Mouse (Mus musculus) Patski (cell line): Measurements from ENCODE around the gene Pex7. TPM values are rescaled to one million over a fixed set of nuclear protein-coding genes. Genes with fewer than 3 reads are reported as not detected.
A peak's percentile ranks its signal among the peaks of the same experiment; 100 is the strongest.

Experiments used
- ATAC-seq: fragments of 100-300 bp; one replicate; pipeline ENCODE4 v1.8.0; 2021
- CTCF ChIA-PET: fragments of 350-600 bp; sonication (Branson Sonifier 250); formaldehyde crosslinking; loops from one replicate; lab custom pipeline; 2022; ENCODE audit warnings: inconsistent platforms; lab: Charles Lee
- POLR2A ChIA-PET: fragments of 350-600 bp; sonication (Branson Sonifier 250); formaldehyde crosslinking; loops from one replicate; lab custom pipeline; 2022; ENCODE audit warnings: antibody characterized with exemption, inconsistent platforms; lab: Charles Lee
- DNase-seq: peaks from one replicate; pipeline ENCODE4 v3.0.0-alpha.2; 2011; ENCODE audit warnings: low read depth, low spot score
- H3K27me3 ChIP-seq: fragments of 371-371 bp; one replicate; pipeline ENCODE4 v1.5.1; 2021
- CTCF ChIP-seq: fragments of 100-300 bp; IDR thresholded peaks from one replicate; pipeline ENCODE4 v1.5.1; 2021
- in situ Hi-C: fragments of 300-500 bp; cut with MboI; formaldehyde crosslinking; loops from 3 replicates; pipeline ENCODE4 v1.11.1; 2018; ENCODE audit warnings: low pct_unique_long_range_greater_than_20kb, mixed read lengths
- polyA plus RNA-seq: library from polyadenylated mRNA; unstranded; gene quantifications from one replicate; pipeline ENCODE4 v1.2.3, GENCODE M21; 2021

The Pex7 gene
- polyA plus RNA-seq, 1 experiment from 2014 or later: 43.4 TPM

DNA sequence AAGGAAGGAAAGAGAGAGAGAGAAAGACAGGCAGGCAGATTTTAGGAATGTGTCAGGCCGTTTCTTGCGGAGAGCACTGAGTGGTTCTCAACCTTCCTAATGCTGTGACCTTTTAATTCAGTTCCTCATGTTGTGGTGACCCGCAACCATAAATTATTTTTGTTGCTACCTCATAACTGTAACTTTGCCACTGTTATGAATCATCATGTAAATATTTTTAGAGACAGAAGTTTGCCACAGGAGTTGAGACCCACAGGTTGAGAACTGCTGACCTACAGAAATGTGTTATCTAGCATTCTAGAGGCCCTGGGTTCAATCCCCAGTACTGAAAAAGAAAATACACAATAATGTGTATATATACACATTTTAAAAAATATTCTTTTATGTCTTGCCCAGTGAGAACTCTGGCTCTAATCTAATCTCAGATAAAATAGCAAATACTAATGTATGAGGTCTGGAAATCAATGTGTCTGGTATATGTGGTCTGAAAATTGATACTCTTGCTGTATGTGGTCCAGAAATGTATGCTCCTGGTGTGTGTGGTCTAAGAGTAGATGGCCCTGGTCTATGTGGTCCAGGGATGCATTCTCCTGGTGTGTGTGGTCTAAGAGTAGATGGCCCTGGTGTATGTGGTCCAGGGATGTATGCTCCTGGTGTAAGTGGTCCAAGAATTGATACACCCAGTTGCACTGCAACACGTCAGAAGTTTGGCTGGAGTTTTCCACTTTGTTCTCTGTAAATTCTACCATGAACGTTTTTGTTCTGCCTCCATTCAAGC, 76.2 kb downstream of the Pex7 start:
- ChIA-PET CTCF (interaction anchor here (1.0 kb wide), 1 partner anchor 27 kb away, joined by 3 read pairs; no protein-coding TSS in a partner anchor), POLR2A (no interaction called here)
- peaks cover 41% of the 10 kb centered on the region for H3K27me3 ChIP-seq
- no peak for ATAC-seq
- in situ Hi-C loops: no loop called here
- DNase-seq: no peak
- no peak for TF ChIP-seq CTCF

DNA sequence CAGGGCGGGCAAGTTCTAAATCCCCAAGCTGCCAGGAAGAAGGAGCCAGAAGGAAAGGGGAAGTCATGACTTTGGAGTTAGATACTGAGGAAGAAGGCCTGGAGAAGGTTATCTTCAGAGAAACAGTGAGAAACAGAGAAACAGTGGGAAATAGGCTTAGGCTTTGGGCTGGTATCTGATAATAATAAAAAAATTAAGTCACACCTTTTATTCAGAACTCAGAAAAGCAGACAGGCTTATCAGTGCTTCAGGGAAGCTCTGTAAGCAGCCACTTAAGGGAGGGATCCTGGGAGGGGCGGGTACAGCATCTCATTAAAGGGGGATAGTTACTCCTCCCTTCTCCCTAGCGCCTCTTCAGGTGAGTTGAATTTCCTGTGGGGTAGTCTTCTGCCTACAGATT, 86.5 kb downstream of the Pex7 start:
- CTCF ChIA-PET: no interaction called here
- POLR2A ChIA-PET: no interaction called here
- ATAC-seq (no peak), DNase-seq (no peak)
- TF ChIP-seq CTCF: no peak
- H3K27me3 ChIP-seq: peaks cover 33% of the 10 kb centered on the region
- in situ Hi-C loops: no loop called here

DNA sequence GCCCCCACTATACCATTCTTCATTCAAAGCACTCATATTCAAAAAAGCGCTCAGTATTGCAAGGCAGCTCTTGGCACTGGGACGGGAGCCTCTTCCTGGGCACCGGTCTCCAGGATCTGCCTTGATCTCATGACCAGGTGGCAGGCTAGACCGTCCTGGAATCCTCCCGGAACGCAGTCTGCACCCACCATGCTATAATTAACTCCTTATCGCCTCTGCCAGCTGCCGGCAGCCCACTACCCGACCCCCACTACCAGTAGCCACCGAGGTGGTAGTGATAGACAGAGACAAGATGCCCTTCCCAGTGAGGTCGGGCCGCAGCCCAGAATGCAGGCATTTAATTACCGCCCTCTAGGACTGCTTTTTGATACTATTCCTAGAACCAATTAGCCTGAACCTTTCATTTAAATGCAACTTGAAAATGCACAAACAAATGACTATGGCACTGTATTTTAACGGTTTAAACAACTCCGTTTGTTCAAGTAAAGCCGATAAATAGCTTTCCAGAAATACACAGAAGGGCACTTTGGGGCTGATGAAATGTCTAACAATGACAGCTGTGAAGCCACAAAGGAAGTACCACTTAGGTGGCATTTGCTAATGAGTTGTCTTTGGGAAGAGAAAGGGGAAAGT, 88.7 kb downstream of the Pex7 start:
- DNase-seq (no peak), ATAC-seq (no peak)
- POLR2A ChIA-PET: no interaction called here
- peaks cover 35% of the 10 kb centered on the region for H3K27me3 ChIP-seq
- no peak for TF ChIP-seq CTCF
- in situ Hi-C loops: no loop called here
- CTCF ChIA-PET: interaction anchor here (1.0 kb wide), 1 partner anchor 14 kb away, joined by 3 read pairs; no protein-coding TSS in a partner anchor

- DNase-seq: no peak
These were observed 92.1 kb downstream of the Pex7 start for GRCm38 (mm10) chr10:19815371-19815770.

DNA sequence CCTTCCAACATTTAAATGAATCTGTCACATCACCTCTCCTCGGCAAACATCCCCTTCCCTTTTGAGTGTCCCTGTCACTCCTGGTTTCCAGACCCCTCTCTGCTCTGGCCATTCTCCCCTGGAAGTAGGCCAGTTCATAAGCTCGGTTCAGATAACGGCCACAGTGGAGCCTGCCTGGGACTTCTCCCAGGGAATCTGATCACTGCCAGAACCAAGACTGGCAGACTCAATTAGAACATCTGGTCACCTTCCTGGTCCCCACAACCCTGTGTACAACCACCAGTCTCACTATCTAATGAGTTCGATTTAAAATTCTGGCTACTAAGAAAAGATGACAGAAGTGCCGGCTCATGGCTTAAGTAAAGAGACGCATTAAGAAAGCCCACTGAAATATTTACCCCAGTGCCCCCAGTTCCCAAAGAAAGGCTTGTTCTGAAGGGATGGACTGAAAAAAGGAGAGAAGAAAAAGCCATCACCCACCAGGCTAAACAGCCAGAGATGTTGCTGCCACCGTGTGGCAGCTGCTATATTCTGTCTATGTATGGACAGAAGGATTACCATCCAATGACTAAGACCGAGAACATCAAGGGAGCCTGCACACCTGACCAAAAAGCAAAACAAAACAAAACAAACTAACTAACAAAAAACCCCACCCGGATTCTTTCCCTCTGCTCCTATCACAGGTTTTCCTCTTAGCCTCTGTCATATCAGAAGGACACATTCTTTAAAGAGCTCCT, 95.9 kb downstream of the Pex7 start:
- in situ Hi-C loops: no loop called here
- ChIA-PET POLR2A (no interaction called here), CTCF (interaction anchor here (1.2 to 1.3 kb wide), 2 partner anchors 19 to 100 kb away, joined by 3 to 4 read pairs; partner anchors contain the start of gene Il20ra)
- peak; percentile 70 for TF ChIP-seq CTCF
- ATAC-seq (no peak), DNase-seq (no peak)
- peaks cover 21% of the 10 kb centered on the region for H3K27me3 ChIP-seq

More at GRCm38 (mm10) chr10:19815371-19815770, 92.1 kb downstream of the Pex7 start:
- no peak for TF ChIP-seq CTCF
- ChIA-PET CTCF (no interaction called here), POLR2A (no interaction called here)
- peaks cover 30% of the 10 kb centered on the region for H3K27me3 ChIP-seq
- ATAC-seq: no peak
- in situ Hi-C loops: no loop called here

DNA sequence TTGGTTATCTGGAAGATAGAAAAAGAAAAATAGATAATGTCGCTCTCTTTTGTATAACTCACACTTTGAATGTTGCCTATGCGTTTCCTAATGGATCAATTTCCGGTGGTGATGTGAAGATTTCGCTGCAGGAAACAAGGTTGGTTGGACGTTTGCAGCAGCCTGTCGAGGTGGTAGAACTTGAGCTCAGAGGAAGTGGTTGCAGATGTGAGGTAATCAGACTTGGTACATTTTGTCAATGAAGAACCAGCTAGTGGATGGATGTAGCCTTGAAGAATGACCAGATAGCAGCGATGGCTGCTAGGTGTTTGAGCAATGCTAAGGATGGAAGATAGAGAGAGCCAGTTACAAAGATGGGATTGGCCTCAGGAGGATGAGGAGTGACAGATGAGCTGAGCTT, 102.7 kb downstream of the Pex7 start:
- in situ Hi-C loops: no loop called here
- ATAC-seq (no peak), DNase-seq (no peak)
- ChIA-PET CTCF (no interaction called here), POLR2A (interaction anchor here (0.6 kb wide), 1 partner anchor 94 kb away, joined by 3 read pairs; no protein-coding TSS in a partner anchor)
- TF ChIP-seq CTCF: no peak
- peaks cover 36% of the 10 kb centered on the region for H3K27me3 ChIP-seq

Other genes with a start within 250 kb of the Pex7 start
- 0.60 TPM for gene Il20ra, start 195.1 kb downstream of the Pex7 start, polyA plus RNA-seq
- gene Slc35d3, start 56.2 kb downstream of the Pex7 start, polyA plus RNA-seq: not detected
- 14.8 TPM for gene Map3k5, start 26.8 kb upstream of the Pex7 start, polyA plus RNA-seq
- 14.5 TPM for gene Map7, start 240.8 kb upstream of the Pex7 start, polyA plus RNA-seq